Mouse (Mus musculus) G1E (cell line): Measurements from ENCODE around the gene Fam78a.

ENCODE experiments used
- CTCF ChIP-seq: IDR thresholded peaks from 2 replicates; pipeline ENCODE4 v1.5.1; 2012; ENCODE audit warnings: low read depth, low read length, inconsistent platforms, mixed read lengths
- GATA1 ChIP-seq: IDR thresholded peaks from 2 replicates; pipeline ENCODE4 v1.6.1; 2012; ENCODE audit warnings: borderline replicate concordance, low read length, inconsistent platforms, mixed read lengths
- GATA2 ChIP-seq: IDR thresholded peaks from 2 replicates; pipeline ENCODE4 v1.6.1; 2012; ENCODE audit warnings: low read depth, low read length, inconsistent platforms, borderline replicate concordance
- TAL1 ChIP-seq: conservative IDR thresholded peaks from 2 replicates; pipeline ENCODE4 v1.6.1; 2012; ENCODE audit warnings: low read depth, low read length, inconsistent platforms, mixed read lengths

DNA sequence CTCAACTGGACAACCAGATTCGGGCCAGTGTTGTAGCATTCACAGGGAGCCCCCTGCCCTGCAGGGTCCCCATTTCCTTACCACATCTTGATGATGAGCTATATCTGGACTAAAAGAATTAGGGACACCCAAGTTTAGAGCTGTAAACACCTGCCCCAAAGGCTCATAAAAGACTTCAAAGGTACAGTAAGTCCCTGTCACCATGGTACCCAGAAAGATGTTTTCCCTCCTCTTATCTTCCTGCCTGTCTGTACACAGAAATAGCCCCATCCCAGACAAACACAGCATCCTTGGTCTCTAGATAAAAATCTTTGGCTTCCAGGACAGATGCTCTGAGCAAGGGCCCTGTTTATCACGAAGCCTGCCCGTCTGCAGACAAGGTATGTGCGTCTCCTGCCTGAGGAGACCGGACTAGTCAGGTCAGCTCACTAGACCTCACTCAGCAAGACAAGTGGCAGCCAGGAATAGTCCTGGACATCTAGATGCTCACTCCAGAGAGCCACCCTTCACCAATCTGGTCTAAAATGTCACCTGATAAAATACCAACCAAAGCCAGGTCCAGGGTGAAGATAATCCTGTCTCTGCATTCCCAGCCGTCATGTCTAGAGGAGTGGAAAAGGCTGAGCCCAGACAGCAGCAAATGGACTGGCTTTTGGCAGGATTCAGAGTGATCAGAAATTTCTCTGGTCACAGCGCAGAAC, 21.1 kb downstream of the Fam78a start:
- TF ChIP-seq CTCF (no peak), TAL1 (no peak), GATA1 (no peak), GATA2 (no peak)
